Mouse (Mus musculus) splenic B cell, adult 2 months (primary cell): Measurements from ENCODE around the gene Psmb3.

ENCODE experiments used
- DNase-seq: peaks from one replicate; pipeline ENCODE4 v3.0.0-alpha.2; 2011; ENCODE audit warnings: low read depth, low spot score
- H3K27me3 ChIP-seq: 2 replicates; pipeline ENCODE4 v1.6.1; 2012; ENCODE audit warnings: mild to moderate bottlenecking, low read length, moderate library complexity, mixed read lengths; ENCODE audit not compliant: control insufficient read depth, poor library complexity, insufficient read depth, severe bottlenecking
- H3K36me3 ChIP-seq: 2 replicates; pipeline ENCODE4 v1.6.1; 2012; ENCODE audit warnings: mild to moderate bottlenecking, low read length, moderate library complexity, mixed read lengths; ENCODE audit not compliant: control insufficient read depth, poor library complexity, insufficient read depth, severe bottlenecking

Gene Psmb3

GRCm38 (mm10) chr11:97663528-97664338 is 39.5 kb upstream of the Psmb3 start:
- Histone ChIP-seq H3K27me3 (no peaks in the 10 kb centered on the region), H3K36me3 (peaks cover 10% of the 10 kb centered on the region)
- DNase-seq: peak; percentile 43

GRCm38 (mm10) chr11:97664339-97664665 is 38.9 kb upstream of the Psmb3 start:
- DNase-seq: no peak
- no peaks in the 10 kb centered on the region for H3K27me3 ChIP-seq
- H3K36me3 ChIP-seq: peaks cover 8% of the 10 kb centered on the region

GRCm38 (mm10) chr11:97664771-97665240 is 38.4 kb upstream of the Psmb3 start:
- peaks cover 11% of the 10 kb centered on the region for H3K36me3 ChIP-seq
- DNase-seq: no peak
- H3K27me3 ChIP-seq: no peaks in the 10 kb centered on the region

GRCm38 (mm10) chr11:97665431-97665830 is 37.8 kb upstream of the Psmb3 start:
- Histone ChIP-seq H3K27me3 (no peaks in the 10 kb centered on the region), H3K36me3 (peaks cover 12% of the 10 kb centered on the region)
- DNase-seq: no peak

- DNase-seq: peak; percentile 33
- Histone ChIP-seq H3K36me3 (peaks cover 16% of the 10 kb centered on the region), H3K27me3 (no peaks in the 10 kb centered on the region)
Measured at GRCm38 (mm10) chr11:97666221-97666620, 37.0 kb upstream of the Psmb3 start.

GRCm38 (mm10) chr11:97666794-97667193 is 36.4 kb upstream of the Psmb3 start:
- no peaks in the 10 kb centered on the region for H3K27me3 ChIP-seq
- DNase-seq: no peak
- peaks cover 16% of the 10 kb centered on the region for H3K36me3 ChIP-seq

GRCm38 (mm10) chr11:97668160-97668559 is 35.0 kb upstream of the Psmb3 start:
- DNase-seq: no peak
- Histone ChIP-seq H3K27me3 (no peaks in the 10 kb centered on the region), H3K36me3 (peaks cover 19% of the 10 kb centered on the region)

GRCm38 (mm10) chr11:97669268-97669667 is 33.9 kb upstream of the Psmb3 start:
- H3K27me3 ChIP-seq: no peaks in the 10 kb centered on the region
- H3K36me3 ChIP-seq: peaks cover 19% of the 10 kb centered on the region
- no peak for DNase-seq

GRCm38 (mm10) chr11:97669829-97670228 is 33.4 kb upstream of the Psmb3 start:
- DNase-seq: no peak
- peaks cover 19% of the 10 kb centered on the region for H3K36me3 ChIP-seq
- H3K27me3 ChIP-seq: no peaks in the 10 kb centered on the region

GRCm38 (mm10) chr11:97670234-97671176 is 32.7 kb upstream of the Psmb3 start:
- DNase-seq: no peak
- Histone ChIP-seq H3K36me3 (peaks cover 22% of the 10 kb centered on the region), H3K27me3 (no peaks in the 10 kb centered on the region)

- Histone ChIP-seq H3K36me3 (peaks cover 22% of the 10 kb centered on the region), H3K27me3 (no peaks in the 10 kb centered on the region)
- DNase-seq: no peak
Measured at GRCm38 (mm10) chr11:97671177-97671527, 32.0 kb upstream of the Psmb3 start.

- Histone ChIP-seq H3K36me3 (peaks cover 28% of the 10 kb centered on the region), H3K27me3 (no peaks in the 10 kb centered on the region)
- DNase-seq: no peak
Measured at GRCm38 (mm10) chr11:97673148-97673547, 30.1 kb upstream of the Psmb3 start.

- DNase-seq: no peak
- peaks cover 31% of the 10 kb centered on the region for H3K36me3 ChIP-seq
- H3K27me3 ChIP-seq: no peaks in the 10 kb centered on the region
Measured at GRCm38 (mm10) chr11:97676050-97676754, 27.0 kb upstream of the Psmb3 start.

GRCm38 (mm10) chr11:97677381-97677780 is 25.8 kb upstream of the Psmb3 start:
- peaks cover 38% of the 10 kb centered on the region for H3K36me3 ChIP-seq
- no peaks in the 10 kb centered on the region for H3K27me3 ChIP-seq
- DNase-seq: no peak
